Mouse (Mus musculus) gastrocnemius, adult 18-20 months (tissue): ENCODE results near the gene Cby3. TPM values are rescaled to one million over a fixed set of nuclear protein-coding genes. Genes with fewer than 3 reads are reported as not detected.
"Not testable (repeated sequence)": the region's sequence is repeated elsewhere in the genome, so short reads cannot be mapped to it uniquely, and the experiment has no call there.

Experiments used
- DNase-seq: peaks from one replicate; pipeline ENCODE4 v3.0.0; 2021; ENCODE audit warnings: low spot score
- total RNA-seq, 2 experiments: library from RNA; stranded (reverse); gene quantifications; 2 replicates each; pipeline ENCODE4 v1.2.3; 2021

The Cby3 gene
- total RNA-seq, 2 experiments from 2014 or later = not detected

DNA sequence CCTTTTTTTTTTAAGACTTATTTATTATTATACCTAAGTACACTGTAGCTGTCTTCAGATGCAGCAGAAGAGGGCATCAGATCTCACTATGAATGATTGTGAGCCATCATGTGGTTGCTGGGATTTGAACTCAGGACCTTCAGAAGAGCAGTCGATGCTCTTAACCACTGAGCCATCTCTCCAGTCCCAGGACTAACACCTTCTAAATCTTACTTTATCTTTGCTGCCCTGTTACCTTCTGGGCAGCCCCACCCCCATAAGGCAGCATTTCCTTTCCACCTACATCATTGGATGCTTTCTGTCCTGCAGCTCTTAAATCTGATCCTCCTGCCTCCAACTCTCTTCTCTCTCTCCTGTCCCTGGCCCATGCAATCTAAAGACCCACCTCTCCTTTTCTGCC is 7.0 kb downstream of the Cby3 start:
- DNase-seq = not testable (repeated sequence)

GRCm38 (mm10) chr11:50364548-50364947 is 10.3 kb downstream of the Cby3 start:
- peak; percentile 81 for DNase-seq

DNA sequence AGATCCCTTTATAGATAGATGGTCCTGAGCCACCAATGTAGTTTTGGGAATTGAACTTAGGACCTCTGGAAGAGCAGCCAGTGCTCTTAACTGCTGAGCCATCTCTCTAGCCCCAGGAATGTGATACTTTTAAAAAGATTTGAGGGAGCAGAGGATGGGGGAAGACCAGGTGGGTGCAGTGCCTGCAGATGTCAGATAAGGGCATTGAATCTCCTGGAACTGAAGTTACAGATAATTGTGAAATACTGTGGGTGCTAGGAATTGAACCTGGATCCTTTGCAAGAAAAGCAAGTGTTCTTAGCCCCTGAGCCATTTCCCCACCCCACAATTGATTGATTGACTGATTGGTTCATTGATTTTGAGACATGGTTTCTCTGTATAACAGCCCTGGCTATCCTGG is 11.1 kb downstream of the Cby3 start:
- no peak for DNase-seq

DNA sequence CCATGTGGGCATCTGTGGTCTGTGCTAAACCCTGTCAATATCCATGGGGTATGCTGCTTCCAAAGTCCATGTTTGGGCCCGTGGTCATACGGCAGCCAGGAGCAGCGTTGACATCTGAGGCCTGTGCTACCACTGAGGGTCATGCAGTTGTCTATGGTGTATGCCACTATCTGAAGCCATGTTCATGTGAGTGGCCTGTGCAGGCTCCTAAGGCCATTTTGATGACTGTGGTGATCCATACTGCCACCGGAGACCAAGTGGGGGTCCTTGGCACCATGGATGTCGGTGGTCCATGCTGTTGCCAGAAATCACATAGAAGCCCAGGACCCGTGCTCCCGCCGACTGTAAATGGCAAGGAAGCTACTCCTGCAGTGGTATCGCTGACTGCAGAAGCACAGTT is 13.3 kb downstream of the Cby3 start:
- no peak for DNase-seq

GRCm38 (mm10) chr11:50369360-50369911 is 15.2 kb downstream of the Cby3 start:
- DNase-seq = no peak

DNA sequence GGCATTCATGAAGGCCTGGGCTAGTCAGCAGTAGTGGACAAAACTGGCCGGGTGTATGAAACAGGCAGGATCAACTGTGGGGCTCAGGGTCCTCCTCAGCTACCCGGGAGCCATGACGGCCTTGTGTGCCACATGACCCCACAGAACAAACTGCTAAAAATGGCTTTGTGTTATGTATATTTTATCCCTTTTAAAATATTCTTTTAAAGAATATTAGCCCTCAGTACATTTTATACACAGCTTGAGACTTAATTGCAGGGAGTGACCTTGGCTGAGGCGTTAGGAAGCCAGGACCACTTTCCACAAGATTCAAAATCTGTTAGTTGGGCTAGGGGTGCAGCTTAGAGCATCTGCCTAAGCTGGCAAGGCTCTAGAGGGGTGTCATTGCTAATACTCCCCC is 16.7 kb downstream of the Cby3 start:
- no peak for DNase-seq

DNA sequence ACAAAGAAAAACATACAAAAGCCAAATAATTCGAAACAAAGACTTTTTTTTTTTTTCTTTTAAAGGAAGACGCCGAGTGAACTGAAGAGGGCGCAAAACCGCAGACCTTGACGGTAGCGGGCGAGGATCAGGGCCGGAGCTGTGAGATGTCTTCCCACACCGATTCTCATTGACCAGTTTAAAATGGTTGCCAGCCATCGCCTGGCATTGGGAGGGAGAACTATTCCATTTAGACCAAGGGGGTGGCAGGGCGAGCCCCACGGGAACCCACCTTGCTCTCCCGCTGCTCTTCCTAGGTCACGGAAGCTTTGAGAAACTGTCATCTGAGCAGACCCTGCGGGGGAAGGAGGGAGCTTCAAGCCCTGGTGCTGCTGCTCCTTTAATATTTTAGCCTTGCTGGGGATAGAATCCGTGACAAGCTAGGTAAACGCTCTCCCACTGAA is 17.2 kb downstream of the Cby3 start:
- DNase-seq = peak; percentile 50

- DNase-seq = no peak
Observed at GRCm38 (mm10) chr11:50371911-50372310, 17.6 kb downstream of the Cby3 start.

- no peak for DNase-seq
Observed at GRCm38 (mm10) chr11:50373086-50373485, 18.8 kb downstream of the Cby3 start.

DNA sequence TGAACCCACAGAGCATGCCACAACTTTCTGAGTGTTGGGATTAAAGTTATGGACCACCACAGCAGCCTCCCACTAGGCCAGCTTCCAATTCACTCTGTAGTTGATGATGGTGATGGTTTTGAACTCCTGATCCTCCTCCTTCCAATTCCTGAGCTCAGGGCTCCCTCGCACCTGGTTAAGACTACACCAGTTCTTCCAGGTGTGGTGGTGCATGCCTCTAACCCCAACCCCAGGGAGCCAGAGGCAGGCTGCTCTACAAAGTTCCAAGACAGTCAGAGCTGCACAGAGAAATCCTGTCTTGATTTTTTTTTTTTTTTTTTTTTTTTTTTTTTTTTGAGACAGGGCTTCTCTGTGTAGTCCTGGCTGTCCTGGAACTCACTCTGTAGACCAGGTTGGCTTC is 19.4 kb downstream of the Cby3 start:
- no peak for DNase-seq

GRCm38 (mm10) chr11:50374286-50375015 is 20.2 kb downstream of the Cby3 start:
- DNase-seq = no peak

GRCm38 (mm10) chr11:50375421-50375820 is 21.2 kb downstream of the Cby3 start:
- DNase-seq = no peak

- no peak for DNase-seq
Observed at GRCm38 (mm10) chr11:50376156-50376790, 22.0 kb downstream of the Cby3 start.

GRCm38 (mm10) chr11:50376911-50377891 is 22.9 kb downstream of the Cby3 start, which contains the start of gene Hnrnph1:
TSS of gene Hnrnph1 (plus strand) at chr11:50376990.
- DNase-seq = peak; percentile 99

- DNase-seq = peak; percentile 92
Observed at GRCm38 (mm10) chr11:50377892-50378684, 23.8 kb downstream of the Cby3 start.

DNA sequence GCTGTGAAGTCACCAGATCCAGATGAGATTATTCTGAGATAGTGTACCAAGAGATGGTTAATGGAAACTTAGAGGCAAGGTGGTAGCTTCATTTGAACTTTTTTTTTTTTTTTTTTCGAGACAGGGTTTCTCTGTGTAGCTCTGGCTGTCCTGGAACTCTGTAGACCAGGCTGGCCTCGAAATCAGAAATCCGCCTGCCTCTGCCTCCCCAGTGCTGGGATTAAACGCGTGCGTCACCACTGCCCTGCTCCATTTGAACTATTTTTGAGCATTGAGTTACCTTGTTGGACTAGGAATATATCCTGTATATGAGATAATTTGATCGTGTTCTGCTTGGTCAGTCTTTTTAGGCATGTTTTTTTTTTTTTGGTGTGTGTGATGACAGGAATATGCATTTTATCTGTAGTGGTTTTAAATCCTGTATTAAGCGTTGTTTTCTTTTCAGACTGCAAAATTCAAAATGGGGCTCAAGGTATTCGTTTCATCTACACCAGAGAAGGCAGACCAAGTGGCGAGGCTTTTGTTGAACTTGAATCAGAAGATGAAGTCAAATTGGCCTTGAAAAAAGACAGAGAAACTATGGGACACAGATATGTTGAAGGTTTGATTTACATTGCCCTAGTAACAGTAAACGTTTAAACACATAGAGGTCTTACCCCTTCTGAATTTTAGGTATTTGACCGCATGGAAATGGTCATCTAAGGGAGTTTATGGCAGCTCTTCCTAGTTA is 24.9 kb downstream of the Cby3 start:
- no peak for DNase-seq

- no peak for DNase-seq
Observed at GRCm38 (mm10) chr11:50381311-50381710, 27.0 kb downstream of the Cby3 start.

DNA sequence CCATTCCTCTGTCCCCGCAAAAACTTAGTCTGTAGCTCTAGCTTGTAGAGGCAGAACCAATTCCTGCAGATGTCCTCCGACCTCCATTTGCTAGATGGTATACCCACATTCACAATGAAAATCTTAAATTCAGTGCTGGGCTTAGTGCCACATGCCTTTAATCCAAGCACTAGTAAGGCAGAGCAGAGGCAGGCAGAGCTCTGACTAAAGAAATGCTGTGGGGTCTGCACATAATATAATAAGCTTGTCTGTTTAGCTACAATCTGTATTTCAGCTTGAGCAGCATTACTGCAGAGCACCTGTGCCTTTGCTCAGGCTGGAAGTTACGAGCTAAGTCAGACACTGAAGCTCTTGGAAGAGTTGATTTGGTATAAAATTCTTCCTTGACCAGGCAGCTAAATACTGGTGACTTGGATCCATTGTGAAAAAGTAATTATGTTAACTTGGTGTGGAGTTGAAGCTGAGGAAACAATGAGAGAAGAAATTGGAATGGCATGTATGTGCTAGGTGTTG is 33.0 kb downstream of the Cby3 start:
- no peak for DNase-seq

DNA sequence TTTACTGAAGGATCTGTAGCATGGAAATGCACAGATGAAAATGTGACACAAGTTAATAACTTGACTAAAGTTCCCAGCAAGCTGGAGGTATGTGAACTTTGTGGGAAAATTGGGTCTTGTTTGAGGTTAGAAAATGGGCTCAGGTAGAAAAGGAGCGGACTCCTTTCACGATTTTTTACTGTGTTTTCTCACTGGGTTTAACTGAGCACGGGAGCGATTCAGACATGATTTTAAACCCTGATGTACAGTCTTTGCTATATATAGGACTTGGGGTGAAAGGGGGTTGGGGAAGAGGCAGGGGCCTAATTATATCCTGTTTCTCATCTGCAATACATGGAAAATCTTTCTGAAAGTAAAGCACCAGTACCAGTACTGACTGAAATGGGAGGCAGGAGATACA is 33.4 kb downstream of the Cby3 start:
- DNase-seq = no peak
